Mouse (Mus musculus): ENCODE results near the gene Gm28998. TPM values are rescaled to one million over a fixed set of nuclear protein-coding genes. Genes with fewer than 3 reads are reported as not detected.

Gm28998 gene
- polyA plus RNA-seq (2012; rRNA removed), result not detected in 2 replicates

DNA sequence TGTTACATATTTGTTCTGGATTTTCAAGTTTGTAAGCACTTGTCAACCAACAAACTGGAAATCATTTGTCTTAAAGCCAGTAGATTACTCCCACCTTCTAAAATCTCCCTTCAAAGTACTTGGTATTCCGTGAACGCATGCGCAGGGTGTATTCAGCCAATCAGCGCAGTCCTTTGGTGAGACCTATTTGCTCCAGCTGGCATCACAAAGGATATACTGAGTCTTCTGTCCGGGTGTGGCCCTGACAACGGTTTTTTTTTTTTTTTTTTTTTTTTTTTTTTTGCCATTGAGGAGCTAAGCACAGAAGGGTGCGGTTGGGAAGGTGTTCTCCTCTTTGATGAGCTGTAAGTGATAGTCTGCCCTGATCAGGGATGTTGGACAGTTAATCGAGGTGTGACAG, at the start of gene Gm28998:
Gene Gm28998 (plus strand): TSS at position 301 of the 400 bp plus-strand sequence.

Other genes starting within 250 kb of the Gm28998 start
- not detected in 2 replicates for gene Gm21244, start 84.5 kb upstream of the Gm28998 start, polyA plus RNA-seq (2012; rRNA removed)
- gene Gm21788, start 151.2 kb downstream of the Gm28998 start, polyA plus RNA-seq (2012; rRNA removed), result not detected in 2 replicates

All from liver, embryonic 14 days (tissue).